Mouse (Mus musculus) thymus, postnatal 0 days (tissue): ENCODE measurements around the gene Axdnd1. TPM values are rescaled to one million over a fixed set of nuclear protein-coding genes. Genes with fewer than 3 reads are reported as not detected.
A peak's percentile ranks its signal among the peaks of the same experiment; 100 is the strongest.
"Not testable (repeated sequence)": the region's sequence is repeated elsewhere in the genome, so short reads cannot be mapped to it uniquely, and the experiment has no call there.

ENCODE experiments used
- DNase-seq: peaks from one replicate; pipeline ENCODE4 v3.0.0-alpha.2; 2015; ENCODE audit warnings: low spot score
- polyA plus RNA-seq: library from polyadenylated mRNA; unstranded; fragments of >200 nt; fragmentation: Nextera tagmentation; extraction: Ambion mirVana; gene quantifications from 2 replicates; pipeline ENCODE4 v1.2.1, GENCODE M21; 2015

Axdnd1 gene
- polyA plus RNA-seq, 1 experiment from 2014 or later, result 7.8 TPM

DNA sequence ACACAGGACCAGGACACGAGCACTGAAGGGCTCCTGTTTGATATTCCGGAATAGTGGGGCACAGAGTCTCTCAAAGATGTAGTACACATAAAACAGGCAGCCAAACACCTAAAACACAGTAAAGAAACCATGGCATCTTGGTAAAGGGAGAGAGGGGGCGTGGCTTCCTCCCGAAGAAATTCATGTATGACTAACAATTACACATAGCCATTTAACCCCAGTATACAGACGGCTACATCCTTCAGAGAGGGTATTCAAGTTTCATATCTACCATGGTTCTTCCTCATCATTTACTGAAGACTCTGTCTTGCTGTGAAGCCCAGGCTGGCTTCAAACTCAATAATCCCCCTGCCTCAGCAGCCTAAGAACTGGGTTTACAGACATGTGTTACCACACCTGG is 16.8 kb upstream of the Axdnd1 start:
- DNase-seq, result no peak

DNA sequence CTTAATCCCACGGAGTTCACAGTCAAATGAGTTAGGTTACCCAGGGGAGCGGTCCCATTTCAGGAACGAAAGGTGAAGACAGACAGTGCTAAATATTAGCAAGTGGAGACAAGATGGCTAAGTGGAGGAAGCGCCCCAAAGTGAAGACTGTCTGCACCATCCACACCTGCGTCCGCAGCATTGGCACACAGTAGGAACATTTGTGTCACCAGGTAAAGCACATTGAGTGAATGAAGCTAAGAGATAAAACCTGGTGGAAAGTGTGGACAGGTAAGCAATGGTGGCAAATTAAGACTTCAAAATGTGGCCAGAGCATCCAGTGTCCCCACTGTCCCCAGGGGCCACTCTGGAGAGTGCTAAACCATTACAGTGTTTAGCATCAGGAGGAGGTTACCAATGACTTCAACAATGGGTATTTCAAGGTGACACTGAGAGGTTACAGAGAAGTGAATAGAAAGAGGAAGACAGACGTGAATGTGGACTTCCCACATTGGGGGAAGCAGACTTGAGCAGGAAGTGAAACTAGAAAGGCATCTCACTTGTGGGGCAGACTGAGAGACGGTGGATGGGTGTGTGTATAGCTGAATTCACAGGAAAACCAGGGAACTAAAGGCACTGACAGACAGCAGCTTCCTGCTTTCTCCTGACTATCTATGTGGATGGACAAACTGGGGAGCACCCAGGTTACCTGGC is 16.2 kb upstream of the Axdnd1 start:
- no peak for DNase-seq

DNA sequence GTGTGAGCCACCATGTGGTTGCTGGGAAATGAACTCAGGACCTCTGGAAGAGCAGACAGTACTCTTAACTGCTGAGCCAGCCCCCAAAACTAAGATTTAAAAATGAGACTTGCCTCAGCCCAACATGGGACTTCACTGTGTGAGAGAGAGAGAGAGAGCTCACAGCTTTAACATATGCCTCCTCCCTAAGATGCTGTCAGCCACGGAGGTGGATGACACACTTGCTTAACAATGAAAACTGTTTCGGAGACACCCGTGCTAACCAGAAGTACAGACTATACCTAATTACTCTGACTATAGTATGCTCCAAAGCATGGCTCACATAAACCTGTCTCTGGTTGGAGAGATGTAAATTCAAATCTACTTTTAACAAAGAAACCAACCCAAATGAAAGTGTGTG is 12.5 kb upstream of the Axdnd1 start:
- no peak for DNase-seq

DNA sequence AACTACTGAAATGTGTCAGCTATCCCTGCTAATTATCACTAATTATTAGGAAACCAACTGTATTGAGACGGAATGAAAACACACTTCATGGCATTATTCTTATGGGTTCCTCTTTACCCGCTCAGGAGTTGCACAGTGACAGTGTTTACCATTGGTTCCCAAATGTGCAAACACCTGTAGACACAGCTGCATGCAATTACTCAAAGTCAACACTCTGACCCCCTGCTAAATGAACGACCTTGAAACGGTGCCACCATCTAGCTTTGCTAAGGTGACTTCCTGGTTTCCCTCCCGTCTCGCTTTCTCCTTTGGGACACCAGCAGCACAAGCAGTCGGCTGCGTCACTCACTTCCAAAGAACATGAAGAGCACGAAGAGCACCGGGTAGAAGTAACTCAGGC is 11.5 kb upstream of the Axdnd1 start:
- no peak for DNase-seq

DNA sequence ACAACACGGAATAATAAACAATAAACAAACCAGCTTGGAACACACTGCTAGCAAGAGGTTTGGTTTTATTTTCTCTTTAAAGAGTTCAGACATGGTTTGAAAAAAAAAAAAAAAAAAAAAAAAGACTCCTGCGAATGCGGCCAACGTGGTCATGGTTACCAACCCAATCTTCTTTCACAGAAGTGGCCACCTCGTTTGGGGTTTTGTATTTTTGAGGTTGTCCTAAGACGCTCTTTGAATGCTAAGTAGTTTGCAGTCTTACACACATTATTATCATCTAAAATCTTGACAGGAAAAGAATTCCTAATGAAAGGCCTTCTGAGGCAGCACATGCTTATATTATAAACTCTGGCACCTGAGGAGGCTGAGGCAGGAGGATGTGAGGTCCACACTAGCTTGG is 7.5 kb upstream of the Axdnd1 start:
- DNase-seq, result no peak

DNA sequence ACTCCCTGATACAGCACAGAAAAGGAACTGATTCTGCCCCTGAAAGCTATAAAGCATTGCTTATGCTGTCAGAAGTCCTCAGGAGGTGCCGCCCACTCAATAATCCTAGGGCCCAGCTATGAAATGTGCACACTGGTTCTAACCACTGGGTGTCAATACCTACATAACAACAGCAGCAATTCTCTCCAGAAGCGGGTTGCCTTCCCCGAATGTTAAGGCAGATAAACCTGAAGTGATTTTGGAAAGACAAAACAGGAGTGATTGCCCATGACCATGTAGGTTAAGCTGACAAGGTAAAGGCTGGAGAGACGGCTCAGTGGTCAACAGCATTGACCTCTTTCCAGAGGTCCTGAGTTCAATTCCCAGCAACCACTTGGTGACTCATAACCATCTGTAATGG is 4.8 kb upstream of the Axdnd1 start:
- no peak for DNase-seq

DNA sequence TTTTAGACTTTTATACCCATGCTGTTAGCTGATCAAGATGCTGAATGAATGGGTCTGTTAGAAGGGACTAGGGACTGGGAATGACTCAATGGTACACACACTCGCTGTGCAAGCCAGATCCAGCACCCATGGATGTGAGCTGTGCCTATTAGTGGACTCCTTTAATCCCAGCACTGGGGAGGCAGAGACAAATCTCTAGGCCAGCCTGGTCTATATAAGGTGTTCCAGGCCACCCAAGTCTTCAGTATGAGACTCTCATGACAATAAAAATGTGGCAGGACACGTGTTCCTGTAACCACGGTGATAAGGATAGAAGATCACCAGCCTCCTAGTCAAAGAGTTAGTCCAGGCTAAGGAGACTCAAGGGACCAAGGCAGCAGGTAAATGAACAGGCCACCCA is 3.1 kb upstream of the Axdnd1 start:
- no peak for DNase-seq

DNA sequence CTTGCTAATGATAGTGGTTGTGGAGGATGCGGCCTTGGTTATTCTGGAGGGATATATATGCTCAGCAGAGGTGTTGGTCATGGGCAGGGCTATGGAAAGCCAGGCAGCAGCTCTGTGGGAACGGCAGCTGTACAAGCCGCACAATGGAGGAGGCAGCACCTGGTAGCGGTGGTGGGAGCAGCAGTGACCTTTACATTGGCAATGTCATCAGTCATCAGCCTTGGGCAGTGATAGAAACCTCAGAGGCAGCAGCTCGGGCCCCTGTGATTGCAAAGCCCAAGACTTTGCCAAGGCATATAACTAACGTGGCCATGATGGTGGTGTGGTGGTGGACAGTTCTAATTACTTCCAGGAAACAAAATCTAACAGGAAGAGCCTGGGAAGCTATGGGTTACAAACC is 2.5 kb upstream of the Axdnd1 start:
- DNase-seq, result no peak

DNA sequence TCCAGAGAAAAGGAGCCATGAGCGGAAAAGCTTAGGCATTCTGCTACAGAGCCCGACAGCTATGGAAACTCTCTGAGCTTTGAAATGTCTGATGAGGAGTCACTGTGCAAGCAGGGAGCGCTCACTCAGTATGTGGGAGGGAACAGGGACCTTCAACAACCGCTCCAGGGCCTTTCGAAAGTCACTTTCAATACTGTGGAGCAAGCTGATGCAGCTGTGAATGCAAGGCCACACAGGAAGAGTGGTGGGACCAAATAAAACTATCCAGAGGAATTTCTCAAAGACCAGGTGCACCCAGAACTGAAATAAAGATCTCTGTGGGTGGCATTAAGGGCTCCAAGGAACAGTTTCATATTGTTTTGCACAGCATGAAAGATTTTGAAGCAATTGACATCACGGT is 1.9 kb upstream of the Axdnd1 start:
- DNase-seq, result no peak

DNA sequence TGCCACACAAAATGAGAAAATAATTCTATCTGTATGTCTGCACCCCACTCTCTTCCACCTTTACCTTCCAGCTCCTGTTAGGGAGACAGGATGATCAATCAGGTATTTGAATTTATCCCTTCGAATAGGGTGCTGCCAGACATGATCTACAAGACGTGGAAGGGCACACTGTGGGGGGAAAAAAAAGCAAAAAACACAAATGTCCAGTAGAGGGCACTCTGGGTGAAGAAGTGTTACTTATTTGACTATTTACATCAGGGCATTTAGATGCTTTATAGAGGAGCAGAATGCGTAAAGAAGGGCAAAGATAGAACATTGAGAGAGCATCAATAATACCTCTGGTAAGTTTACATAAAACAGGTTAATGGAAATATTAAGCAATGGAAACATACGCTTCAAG is 2.8 kb downstream of the Axdnd1 start:
- DNase-seq, result peak; percentile 80

DNA sequence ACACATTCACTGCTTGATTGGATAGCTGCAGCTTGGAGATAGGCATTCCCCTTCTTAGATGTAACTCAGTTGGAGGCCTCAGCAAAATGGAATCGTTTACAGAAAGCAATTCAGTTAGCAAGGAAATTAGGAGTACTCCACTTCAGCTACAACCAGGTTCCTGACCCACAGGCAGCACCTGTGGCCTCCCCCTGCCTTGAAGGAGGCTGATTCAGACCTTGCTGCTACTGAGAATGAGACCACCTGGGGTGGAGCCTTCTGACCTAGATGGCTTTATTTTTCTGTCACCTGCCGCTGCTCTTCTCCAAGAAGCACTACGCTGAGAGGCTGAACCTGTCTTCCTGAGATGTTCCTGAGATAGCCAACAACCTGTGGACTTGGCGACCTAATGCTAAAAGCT is 12.4 kb downstream of the Axdnd1 start:
- peak; percentile 75 for DNase-seq

DNA sequence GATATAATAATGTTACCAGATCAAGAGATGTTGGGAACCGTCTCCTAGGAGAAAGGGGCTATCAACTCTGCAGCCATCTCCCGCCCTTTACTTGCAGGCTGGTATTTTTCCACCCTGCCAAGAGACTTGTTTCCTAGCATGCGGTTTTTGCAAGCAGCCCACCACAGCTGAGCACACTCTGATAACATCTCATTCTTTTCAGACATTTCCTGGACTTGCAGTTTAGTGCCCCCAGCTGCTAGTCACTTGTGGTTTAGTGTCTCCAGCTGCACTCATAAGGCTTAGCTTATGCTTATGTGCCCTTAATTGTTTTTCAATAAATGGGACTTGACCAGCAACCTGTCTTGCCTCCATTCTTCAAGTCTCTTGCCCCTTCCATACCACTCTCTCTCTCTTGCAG is 13.0 kb downstream of the Axdnd1 start:
- DNase-seq, result peak; percentile 90

DNA sequence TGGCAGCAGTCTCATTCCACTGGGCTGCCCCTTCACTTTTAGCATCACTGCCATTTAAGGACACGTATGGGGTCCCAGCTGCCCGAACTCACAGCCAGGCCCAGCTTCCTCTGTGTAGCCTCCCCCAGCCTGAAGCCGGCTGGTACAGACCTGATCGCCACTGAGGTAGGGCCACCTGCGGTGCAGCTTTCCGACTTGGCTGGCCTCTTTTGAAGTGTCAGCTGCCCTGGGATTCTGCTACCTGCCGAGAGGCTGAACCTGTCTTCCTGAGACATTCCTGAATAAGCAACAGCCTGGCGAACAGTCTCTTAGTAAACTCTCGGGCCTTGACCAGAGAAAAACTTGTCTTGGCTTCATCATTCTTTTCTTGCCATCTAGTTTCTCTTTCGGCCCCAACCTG is 17.7 kb downstream of the Axdnd1 start:
- DNase-seq, result no peak

DNA sequence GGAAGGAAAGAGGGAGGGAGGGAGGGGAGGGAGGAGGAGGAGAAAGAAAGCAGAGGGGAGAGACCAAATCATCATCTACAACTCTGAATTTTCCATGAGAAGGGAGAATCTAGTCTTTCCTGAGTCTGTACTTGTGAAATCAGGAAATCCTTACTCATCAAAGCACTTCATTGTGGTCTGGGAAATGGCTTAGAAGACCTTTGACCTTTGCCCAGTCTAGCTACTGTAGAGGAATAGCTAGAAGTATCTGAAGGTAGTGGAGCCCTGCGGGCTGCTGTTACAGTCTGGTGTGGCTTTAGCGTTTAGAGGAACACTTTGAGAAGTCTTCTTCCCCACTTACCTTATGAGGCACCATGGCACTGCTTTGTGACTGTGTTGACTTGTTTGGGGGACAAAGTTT is 18.5 kb downstream of the Axdnd1 start:
- no peak for DNase-seq

DNA sequence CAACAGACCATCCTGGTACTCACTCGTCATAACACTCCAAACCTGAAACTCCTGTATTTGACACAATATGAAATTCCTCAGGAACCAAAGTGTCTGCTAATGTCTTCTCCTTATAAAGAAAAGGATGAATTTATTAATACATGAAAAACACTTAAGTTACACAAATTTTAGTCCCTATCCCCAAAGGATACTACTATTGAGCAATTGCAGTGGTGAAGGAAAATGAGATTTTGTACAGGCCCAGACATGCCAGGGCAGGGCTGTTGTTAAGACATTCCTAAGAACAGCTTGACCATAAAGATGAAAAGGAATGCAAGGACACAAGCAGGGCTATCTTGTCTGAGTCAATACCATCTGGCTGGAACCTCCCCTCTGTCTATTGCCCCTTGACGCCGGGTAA is 20.8 kb downstream of the Axdnd1 start:
- not testable (repeated sequence) for DNase-seq

DNA sequence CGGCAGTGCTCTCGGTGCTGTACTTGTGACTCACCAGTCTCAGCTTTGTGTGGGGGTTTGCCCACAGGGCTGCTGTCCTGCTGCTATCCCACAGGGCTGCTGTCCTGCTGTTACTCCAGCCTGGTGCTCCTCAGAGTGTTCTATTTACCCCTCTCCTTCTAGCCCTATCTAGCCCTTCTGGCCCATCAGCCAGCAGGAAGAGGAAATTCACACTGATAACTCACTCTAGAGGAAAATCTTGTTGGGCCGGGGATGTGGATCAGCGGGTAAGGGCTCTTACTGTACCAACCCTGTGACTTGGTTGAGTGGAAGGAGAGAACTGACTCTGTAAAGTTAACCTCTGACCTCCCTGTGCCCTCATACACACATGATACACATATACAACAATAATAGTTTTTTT is 27.8 kb downstream of the Axdnd1 start:
- DNase-seq, result no peak

DNA sequence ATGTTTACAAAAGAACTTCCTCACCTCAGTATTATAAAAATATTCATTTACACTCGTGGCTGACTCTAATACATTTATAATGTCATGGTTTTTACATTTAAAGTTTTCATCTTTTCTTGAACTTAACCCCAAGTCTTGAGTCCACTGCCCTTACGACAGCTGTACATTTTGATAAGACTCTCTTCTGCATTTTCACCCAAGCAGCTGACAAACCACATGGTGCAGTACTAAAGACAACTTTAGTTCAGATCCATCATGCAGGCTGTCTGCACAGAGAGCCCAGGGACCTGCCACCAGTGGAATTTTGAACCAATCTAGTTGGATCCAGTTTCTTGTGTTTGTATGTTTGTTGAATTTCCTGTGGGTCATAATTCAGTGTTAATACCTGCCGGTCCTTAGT is 34.1 kb downstream of the Axdnd1 start:
- DNase-seq, result no peak

DNA sequence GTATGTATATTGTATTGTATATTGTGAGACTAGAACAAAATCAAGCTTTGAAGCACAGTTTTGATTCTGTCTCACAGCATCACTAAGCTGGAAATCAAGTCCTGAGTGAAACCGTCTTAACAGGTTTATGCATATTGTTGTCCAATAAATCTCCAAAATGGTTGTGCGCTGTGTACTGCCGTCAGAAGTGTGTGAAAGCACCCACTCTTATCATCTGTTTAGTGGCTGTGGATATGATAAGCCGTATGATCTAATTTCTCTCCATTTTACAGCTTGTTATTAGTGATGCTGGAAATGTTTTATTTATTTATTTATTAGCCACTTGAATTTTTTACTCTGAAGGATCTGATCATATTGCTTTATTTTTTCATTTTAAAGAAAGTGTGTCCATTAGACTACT is 34.7 kb downstream of the Axdnd1 start:
- no peak for DNase-seq

DNA sequence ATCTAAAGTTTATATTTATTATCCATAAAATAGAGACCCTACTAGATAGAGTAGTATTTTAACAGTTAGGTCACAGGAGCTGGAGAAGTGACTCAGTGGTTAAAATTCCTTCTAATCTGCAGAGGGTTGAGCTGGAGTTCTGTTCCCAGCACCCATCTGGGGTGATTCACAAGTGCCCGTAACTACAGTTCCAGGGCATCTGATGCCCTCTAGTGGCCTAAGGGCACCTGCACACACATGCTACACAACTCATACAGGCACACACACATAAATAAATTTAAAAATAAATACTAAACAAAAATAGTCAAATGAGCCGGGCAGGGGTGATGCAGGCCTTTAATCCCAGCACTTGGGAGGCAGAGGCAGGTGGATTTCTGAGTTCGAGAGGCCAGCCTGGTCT is 39.7 kb downstream of the Axdnd1 start:
- no peak for DNase-seq

DNA sequence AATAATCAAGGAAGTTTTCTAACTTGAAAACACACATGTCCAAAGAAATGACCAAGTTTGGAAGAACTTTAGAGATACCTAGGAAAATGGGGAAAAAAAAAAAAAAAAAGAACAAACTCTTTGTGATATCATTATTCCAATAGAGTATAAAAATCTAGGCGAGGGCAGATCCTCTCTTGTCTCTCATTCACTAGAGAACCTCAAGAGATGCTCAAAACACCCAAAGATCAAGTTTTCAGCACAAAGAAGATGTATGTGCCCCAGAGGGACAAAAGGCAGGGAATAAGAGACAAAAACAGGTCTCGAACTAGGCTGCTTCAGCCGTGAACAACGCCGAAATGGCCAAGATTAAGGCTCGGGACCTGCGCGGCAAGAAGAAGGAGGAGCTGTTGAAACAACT is 55.2 kb downstream of the Axdnd1 start, which contains the start of gene Gm2000:
TSS of gene Gm2000 (plus strand) at position 301 of the 400 bp plus-strand sequence.
- no peak for DNase-seq

DNA sequence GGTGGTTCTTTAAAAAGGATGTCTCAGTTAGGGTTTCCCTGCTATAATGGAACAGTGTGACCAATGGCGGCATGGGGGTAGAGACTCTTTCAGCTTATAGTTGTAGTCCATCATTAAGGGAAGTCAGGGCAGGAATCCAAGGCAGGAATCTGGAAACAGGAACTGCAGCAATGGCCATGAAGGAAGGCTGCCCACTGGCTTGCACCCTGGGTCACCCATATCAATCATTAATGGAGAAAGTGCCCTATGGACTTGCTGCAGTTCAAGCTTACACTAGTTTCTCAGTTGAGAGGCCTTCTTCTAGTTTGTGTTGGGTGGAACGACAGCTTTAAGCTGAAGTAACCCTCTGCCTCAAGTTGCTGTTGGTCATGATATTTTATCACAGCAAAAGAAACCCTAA is 68.5 kb downstream of the Axdnd1 start:
- DNase-seq, result no peak

DNA sequence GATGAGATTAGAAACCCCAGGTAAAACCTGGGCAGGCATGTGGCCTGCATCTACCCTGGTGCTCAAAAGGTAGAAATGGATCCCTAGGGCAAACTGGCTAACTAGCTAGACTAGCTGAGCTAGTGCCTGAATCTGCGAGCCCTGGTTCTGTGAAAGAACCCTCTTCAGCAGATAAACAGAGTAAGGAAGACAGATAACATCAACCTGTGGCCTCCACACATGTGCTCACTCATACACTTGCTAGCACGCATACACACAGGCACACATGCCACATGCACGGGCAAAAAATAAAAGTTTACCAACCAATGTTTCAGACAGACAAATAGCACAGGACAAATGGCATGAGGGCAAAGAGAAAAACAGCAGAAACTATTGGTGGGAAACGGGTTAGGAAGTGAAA is 70.5 kb downstream of the Axdnd1 start:
- peak; percentile 53 for DNase-seq

DNA sequence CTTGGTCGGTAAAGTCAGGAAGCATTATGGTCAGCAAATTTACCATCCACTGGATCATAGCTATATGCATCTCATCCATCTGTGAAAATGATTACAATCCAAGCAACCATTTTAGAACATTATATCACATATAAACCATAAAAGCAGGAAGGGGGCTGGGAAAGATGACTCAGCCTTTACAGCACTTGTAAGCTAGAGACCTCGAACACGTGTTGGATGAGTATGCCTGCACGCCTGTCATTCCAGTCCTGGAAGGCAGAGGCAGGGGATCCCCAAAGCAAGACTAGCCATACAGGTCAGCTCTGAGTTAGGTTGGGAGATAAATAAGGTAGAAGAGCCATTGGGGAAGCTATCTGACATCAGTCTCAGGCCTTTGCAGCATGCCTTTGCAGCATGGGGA is 71.9 kb downstream of the Axdnd1 start:
- DNase-seq, result no peak

DNA sequence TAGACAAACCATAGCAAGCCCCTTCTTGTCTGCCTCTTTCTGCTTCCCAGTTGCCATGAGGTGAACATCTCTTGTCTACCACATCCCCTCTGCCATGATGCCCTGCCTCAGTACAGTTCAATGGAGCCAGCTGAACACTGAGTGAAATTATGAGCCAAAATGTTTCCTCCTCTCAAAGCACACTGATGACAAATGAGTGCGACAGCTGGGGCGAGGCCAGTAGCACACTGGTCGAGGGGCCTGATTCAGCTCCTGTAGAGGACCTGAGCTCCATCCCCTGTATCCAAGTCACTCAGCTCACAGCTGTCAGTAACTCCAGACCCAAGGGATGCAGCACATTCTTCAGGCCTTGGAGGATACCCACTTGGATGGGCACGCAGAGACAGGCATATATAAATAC is 75.3 kb downstream of the Axdnd1 start:
- no peak for DNase-seq
